Comparison of ENCODE assay signal across 8 mouse cellular contexts in genomic region chr11:106919612-106920550, GRCm38 (mm10). TPM values are rescaled to one million over a fixed set of nuclear protein-coding genes. Genes with fewer than 3 reads are reported as not detected.
A peak's percentile ranks its signal among the peaks of the same experiment; 100 is the strongest.
DNase-seq lines count a peak whose midpoint lies in the region; TF ChIP-seq lines count a peak whose summit lies in the region.

No protein-coding gene starts in this region.

- H3K36me3 ChIP-seq in embryonic facial prominence, embryonic 10.5 days (replicated peaks): no peaks in the 10 kb centered on the region
- H3K36me3 ChIP-seq in kidney, adult 2 months (ENCODE audit: control insufficient read depth, insufficient read depth, low read length): no peaks in the 10 kb centered on the region
- H3K36me3 ChIP-seq in liver, adult 2 months (ENCODE audit: control insufficient read depth, insufficient read depth, low read length): no peaks in the 10 kb centered on the region

- TF ChIP-seq CTCF in kidney, adult 2 months (conservative IDR thresholded peaks at IDR 0.05; ENCODE audit: insufficient read depth, insufficient read length, low read depth, low read length): no peak
- no peak for TF ChIP-seq CTCF in liver, adult 2 months (IDR thresholded peaks at IDR 0.05; ENCODE audit: low read depth, low read length)

- H3K9ac ChIP-seq in liver, adult 2 months (ENCODE audit: low read depth, low read length): peak overlapping the region; percentile 98

- no peaks in the 10 kb centered on the region for H3K27me3 ChIP-seq in embryonic facial prominence, embryonic 10.5 days (replicated peaks; ENCODE audit: low read depth, poor library complexity, severe bottlenecking)
- H3K27me3 ChIP-seq in kidney, adult 2 months (replicated peaks; ENCODE audit: control insufficient read depth, insufficient read depth, low read length): no peaks in the 10 kb centered on the region
- no peaks in the 10 kb centered on the region for H3K27me3 ChIP-seq in liver, adult 2 months (ENCODE audit: control insufficient read depth, insufficient read depth, low read length)

- peak; percentile 49 for DNase-seq in cerebellum, adult 11 months
- DNase-seq in cerebellum, postnatal 25 days: no peak
- no peak for DNase-seq in embryonic facial prominence, embryonic 10.5 days (ENCODE audit: low spot score)
- DNase-seq in heart, adult 18-20 months: peak; percentile 47 to 72
- DNase-seq in kidney, adult 2 months: peak; percentile 70
- DNase-seq in liver, adult 2 months (ENCODE audit: extremely low read depth, low read depth, low spot score): peak; percentile 86
- DNase-seq in monocyte, adult 2 months (ENCODE audit: low read depth in 1 of 2, low spot score in 2 of 2): peak; percentile 14 to 28
- DNase-seq in spleen, postnatal 4 days (ENCODE audit: low spot score in 2 of 2): peak; percentile 53 to 86

- H3K4me1 ChIP-seq in embryonic facial prominence, embryonic 10.5 days: peaks cover 33% of the 10 kb centered on the region
- H3K4me1 ChIP-seq in kidney, adult 2 months (ENCODE audit: control insufficient read depth, insufficient read depth, low read length): peaks cover 7% of the 10 kb centered on the region; the same call in 1 of the 2 replicates
- H3K4me1 ChIP-seq in liver, adult 2 months (ENCODE audit: control insufficient read depth, insufficient read depth, low read length): peaks cover 10% of the 10 kb centered on the region

- peak overlapping the region; percentile 98 for H3K4me3 ChIP-seq in embryonic facial prominence, embryonic 10.5 days
- peak overlapping the region; percentile 81 for H3K4me3 ChIP-seq in kidney, adult 2 months (ENCODE audit: insufficient read depth, low read depth, low read length)
- peak overlapping the region; percentile 97 for H3K4me3 ChIP-seq in liver, adult 2 months (ENCODE audit: insufficient read depth, low read depth, low read length)

- H3K79me2 ChIP-seq in liver, adult 2 months (ENCODE audit: control insufficient read depth, insufficient read depth, low read length): peaks cover 16% of the 10 kb centered on the region

- TF ChIP-seq POLR2A in kidney, adult 2 months (IDR thresholded peaks at IDR 0.05; ENCODE audit: low read depth, low read length): no peak
- 0 out of 2 replicates have a peak, but pooled peaks have one; percentile 32 for TF ChIP-seq POLR2A in liver, adult 2 months (IDR thresholded peaks at IDR 0.05; ENCODE audit: extremely low read depth, insufficient read depth, low read length)

- WGBS in embryonic facial prominence, embryonic 10.5 days: under 1% methylated on average over 83 of the region's 87 CpGs
- WGBS in kidney, adult 2 months: 1% methylated on average over 86 of the region's 87 CpGs
- under 1% methylated on average over 83 of the region's 87 CpGs for WGBS in liver, adult 2 months

- H3K27ac ChIP-seq in embryonic facial prominence, embryonic 10.5 days (replicated peaks): peak overlapping the region; percentile 99
- H3K27ac ChIP-seq in kidney, adult 2 months (ENCODE audit: insufficient read depth, low read depth, low read length): peak overlapping the region; percentile 94
- H3K27ac ChIP-seq in liver, adult 2 months (replicated peaks; ENCODE audit: insufficient read depth, low read depth, low read length): peak overlapping the region; percentile 97

- H3K9me3 ChIP-seq in embryonic facial prominence, embryonic 10.5 days: no peaks in the 10 kb centered on the region

RNA-seq across cellular contexts. Expression of gene Smurf2, which starts 0.6 kb away (rescaled TPM):
- 12.4 and 13.5 TPM in 2 replicates for polyA plus RNA-seq in embryonic facial prominence, embryonic 10.5 days (2016; fragmentation: Nextera tagmentation; extraction: Ambion mirVana)
- total RNA-seq in heart, adult 18-20 months (2021): 10 to 100 TPM; 36.1 to 37.0 TPM
- polyA plus RNA-seq in kidney, adult 2 months (2012; rRNA removed): 12.1 and 14.7 TPM in 2 replicates
- 29.7 and 29.9 TPM in 2 replicates for total RNA-seq in liver, adult 2 months (2014; rRNA removed)
- polyA plus RNA-seq in liver, adult 2 months (2012; rRNA removed): 6.4 and 7.2 TPM in 2 replicates

Comparison
In these comparisons a context has a peak if more than half of its experiments do, and no peak if none do; other contexts are left out.
1. DNase-seq: peak in cerebellum, adult 11 months (single experiment), heart, adult 18-20 months (2 of 2), kidney, adult 2 months (single experiment), liver, adult 2 months (single experiment), monocyte, adult 2 months (2 of 2) and spleen, postnatal 4 days (2 of 2); none in cerebellum, postnatal 25 days (0 of 2) and embryonic facial prominence, embryonic 10.5 days (single experiment).
2. Peak in every context shown above with its lines, with median percentiles within 50 percentile points of each other: H3K27ac ChIP-seq and H3K4me3 ChIP-seq.